Mouse (Mus musculus): ENCODE measurements around the gene Lrrc52.
A peak's percentile ranks its signal among the peaks of the same experiment; 100 is the strongest.

Gene Lrrc52

GRCm38 (mm10) chr1:167434931-167435330 lies 31.6 kb downstream of the Lrrc52 start:
- no peak for DNase-seq

GRCm38 (mm10) chr1:167430976-167431676 lies 35.5 kb downstream of the Lrrc52 start:
- DNase-seq: no peak

- no peak for DNase-seq
These were observed 39.9 kb downstream of the Lrrc52 start for GRCm38 (mm10) chr1:167426681-167427080.

GRCm38 (mm10) chr1:167425572-167425971 lies 41.0 kb downstream of the Lrrc52 start:
- no peak for DNase-seq

- DNase-seq: no peak
These were observed 43.9 kb downstream of the Lrrc52 start for GRCm38 (mm10) chr1:167422501-167423240.

GRCm38 (mm10) chr1:167414846-167415245 lies 51.7 kb downstream of the Lrrc52 start:
- DNase-seq: peak; percentile 57

GRCm38 (mm10) chr1:167411991-167412715 lies 54.4 kb downstream of the Lrrc52 start:
- DNase-seq: no peak

GRCm38 (mm10) chr1:167409601-167410000 lies 57.0 kb downstream of the Lrrc52 start:
- DNase-seq: no peak

- DNase-seq: no peak
These were observed 61.3 kb downstream of the Lrrc52 start for GRCm38 (mm10) chr1:167405237-167405636.

Measured in right cerebral cortex, adult 18-20 months (tissue).